Mouse (Mus musculus) limb, embryonic 10.5 days (tissue): ENCODE measurements at regions not wholly inside any gene's neighbourhood (a gene's known extent, or its start where the extent isn't known, plus 50 kb on each side); places are given as distances from the start of the nearest gene placed in this dataset.

Experiments
- DNase-seq: peaks from one replicate; pipeline ENCODE4 v3.0.0-alpha.2; 2017; ENCODE audit warnings: low spot score
- H3K27ac ChIP-seq: fragments of 300-500 bp; sonication (generic); 2 replicates; pipeline ENCODE4 v1.5.1; 2016; ENCODE audit warnings: mild to moderate bottlenecking
- H3K27me3 ChIP-seq: fragments of 300-500 bp; sonication (generic); 2 replicates; pipeline ENCODE4 v1.6.1; 2016; ENCODE audit warnings: low read depth, mild to moderate bottlenecking; ENCODE audit not compliant: poor library complexity, severe bottlenecking
- H3K36me3 ChIP-seq: fragments of 300-500 bp; sonication (generic); 2 replicates; pipeline ENCODE4 v1.6.1; 2016; ENCODE audit warnings: mild to moderate bottlenecking, moderate library complexity
- H3K4me1 ChIP-seq: fragments of 300-500 bp; sonication (generic); 2 replicates; pipeline ENCODE4 v1.6.1; 2016
- H3K4me3 ChIP-seq: fragments of 300-500 bp; sonication (generic); 2 replicates; pipeline ENCODE4 v1.5.1; 2016; ENCODE audit warnings: mild to moderate bottlenecking, moderate library complexity
- H3K9me3 ChIP-seq: fragments of 300-500 bp; sonication (generic); replicated peaks from 2 replicates; pipeline ENCODE4 v1.6.1; 2016; ENCODE audit warnings: mild to moderate bottlenecking
- WGBS: fragments of 180-500 bp; shearing (Covaris S2); methylation state at CpG from one replicate; pipeline ENCODE4 v1.1.7; 2016; 5-methylcytosine and 5-hydroxymethylcytosine counted together

GRCm38 (mm10) chr10:96921181-96921580 is 304.4 kb downstream of the Btg1 start:
- DNase-seq: no peak
- H3K27me3 ChIP-seq: no peaks in the 10 kb centered on the region
- H3K36me3 ChIP-seq: 0 out of 2 replicates have a peak, but pooled peaks cover 2% of the 10 kb centered on the region
- H3K4me3 ChIP-seq: no peak overlapping the region
- peaks cover 7% of the 10 kb centered on the region; the same call in 1 of the 2 replicates for H3K9me3 ChIP-seq
- 95% methylated on average over 1 of the region's 1 CpGs for WGBS
- H3K4me1 ChIP-seq: peaks cover 6% of the 10 kb centered on the region; the same call in 1 of the 2 replicates
- H3K27ac ChIP-seq: no peak overlapping the region

GRCm38 (mm10) chr10:96924266-96924672 is 307.5 kb downstream of the Btg1 start:
- WGBS: 71% methylated on average over 2 of the region's 2 CpGs
- H3K4me1 ChIP-seq: peaks cover 6% of the 10 kb centered on the region; the same call in 1 of the 2 replicates
- H3K27me3 ChIP-seq: no peaks in the 10 kb centered on the region
- H3K9me3 ChIP-seq: no peaks in the 10 kb centered on the region
- no peaks in the 10 kb centered on the region for H3K36me3 ChIP-seq
- no peak overlapping the region for H3K4me3 ChIP-seq
- H3K27ac ChIP-seq: no peak overlapping the region
- no peak for DNase-seq

GRCm38 (mm10) chr10:96924722-96925121 is 307.9 kb downstream of the Btg1 start:
- 76% methylated on average over 4 of the region's 4 CpGs for WGBS
- DNase-seq: no peak
- Histone ChIP-seq H3K4me3 (no peak overlapping the region), H3K27me3 (no peaks in the 10 kb centered on the region), H3K4me1 (peaks cover 6% of the 10 kb centered on the region; the same call in 1 of the 2 replicates), H3K36me3 (no peaks in the 10 kb centered on the region), H3K9me3 (no peaks in the 10 kb centered on the region), H3K27ac (no peak overlapping the region)

- 93% methylated on average over 2 of the region's 2 CpGs for WGBS
- no peaks in the 10 kb centered on the region for H3K9me3 ChIP-seq
- H3K4me3 ChIP-seq: no peak overlapping the region
- peaks cover 6% of the 10 kb centered on the region; the same call in 1 of the 2 replicates for H3K4me1 ChIP-seq
- no peaks in the 10 kb centered on the region for H3K36me3 ChIP-seq
- no peak for DNase-seq
- no peaks in the 10 kb centered on the region for H3K27me3 ChIP-seq
- H3K27ac ChIP-seq: no peak overlapping the region
Observed at GRCm38 (mm10) chr10:96925771-96926170, 309.0 kb downstream of the Btg1 start.

- no peaks in the 10 kb centered on the region for H3K27me3 ChIP-seq
- no peaks in the 10 kb centered on the region for H3K4me1 ChIP-seq
- 81% methylated on average over 4 of the region's 4 CpGs for WGBS
- no peaks in the 10 kb centered on the region for H3K36me3 ChIP-seq
- H3K4me3 ChIP-seq: no peak overlapping the region
- H3K27ac ChIP-seq: no peak overlapping the region
- no peaks in the 10 kb centered on the region for H3K9me3 ChIP-seq
- peak; percentile 55 for DNase-seq
Observed at GRCm38 (mm10) chr10:96934661-96935060, 317.9 kb downstream of the Btg1 start.

- no peak for DNase-seq
- Histone ChIP-seq H3K4me3 (no peak overlapping the region), H3K9me3 (no peaks in the 10 kb centered on the region), H3K27me3 (no peaks in the 10 kb centered on the region), H3K27ac (no peak overlapping the region), H3K4me1 (no peaks in the 10 kb centered on the region), H3K36me3 (no peaks in the 10 kb centered on the region)
- 91% methylated on average over 6 of the region's 6 CpGs for WGBS
Observed at GRCm38 (mm10) chr10:96940887-96941518, 324.2 kb downstream of the Btg1 start.

GRCm38 (mm10) chr10:96944229-96944628 is 327.4 kb downstream of the Btg1 start:
- no peaks in the 10 kb centered on the region for H3K9me3 ChIP-seq
- H3K27me3 ChIP-seq: no peaks in the 10 kb centered on the region
- no peak overlapping the region for H3K4me3 ChIP-seq
- no peaks in the 10 kb centered on the region for H3K4me1 ChIP-seq
- no peak overlapping the region for H3K27ac ChIP-seq
- 97% methylated on average over 7 of the region's 7 CpGs for WGBS
- no peaks in the 10 kb centered on the region for H3K36me3 ChIP-seq
- no peak for DNase-seq

GRCm38 (mm10) chr10:96947971-96948370 is 331.2 kb downstream of the Btg1 start:
- no peaks in the 10 kb centered on the region for H3K27me3 ChIP-seq
- no peaks in the 10 kb centered on the region for H3K4me1 ChIP-seq
- no peaks in the 10 kb centered on the region for H3K9me3 ChIP-seq
- 94% methylated on average over 3 of the region's 3 CpGs for WGBS
- no peak for DNase-seq
- no peak overlapping the region for H3K27ac ChIP-seq
- H3K4me3 ChIP-seq: no peak overlapping the region
- H3K36me3 ChIP-seq: no peaks in the 10 kb centered on the region

GRCm38 (mm10) chr10:96948871-96949270 is 332.1 kb downstream of the Btg1 start:
- 83% methylated on average over 2 of the region's 2 CpGs for WGBS
- no peaks in the 10 kb centered on the region for H3K9me3 ChIP-seq
- H3K27me3 ChIP-seq: no peaks in the 10 kb centered on the region
- H3K4me3 ChIP-seq: no peak overlapping the region
- DNase-seq: no peak
- no peaks in the 10 kb centered on the region for H3K36me3 ChIP-seq
- no peak overlapping the region for H3K27ac ChIP-seq
- H3K4me1 ChIP-seq: no peaks in the 10 kb centered on the region

- Histone ChIP-seq H3K27me3 (no peaks in the 10 kb centered on the region), H3K36me3 (no peaks in the 10 kb centered on the region), H3K9me3 (no peaks in the 10 kb centered on the region), H3K4me3 (no peak overlapping the region), H3K4me1 (peaks cover 13% of the 10 kb centered on the region), H3K27ac (no peak overlapping the region)
- peak; percentile 30 for DNase-seq
- WGBS: 30% methylated on average over 12 of the region's 12 CpGs
Observed at GRCm38 (mm10) chr10:96955036-96955775, 338.4 kb downstream of the Btg1 start.

GRCm38 (mm10) chr10:96955776-96956448 is 339.1 kb downstream of the Btg1 start:
- peaks cover 13% of the 10 kb centered on the region for H3K4me1 ChIP-seq
- H3K27me3 ChIP-seq: no peaks in the 10 kb centered on the region
- H3K36me3 ChIP-seq: no peaks in the 10 kb centered on the region
- 47% methylated on average over 16 of the region's 16 CpGs for WGBS
- H3K27ac ChIP-seq: no peak overlapping the region
- no peak overlapping the region for H3K4me3 ChIP-seq
- DNase-seq: no peak
- no peaks in the 10 kb centered on the region for H3K9me3 ChIP-seq

- Histone ChIP-seq H3K4me1 (peaks cover 13% of the 10 kb centered on the region), H3K27ac (no peak overlapping the region), H3K27me3 (no peaks in the 10 kb centered on the region), H3K36me3 (no peaks in the 10 kb centered on the region), H3K9me3 (no peaks in the 10 kb centered on the region), H3K4me3 (no peak overlapping the region)
- DNase-seq: no peak
- WGBS: 91% methylated on average over 5 of the region's 5 CpGs
Observed at GRCm38 (mm10) chr10:96956449-96956834, 339.6 kb downstream of the Btg1 start.

GRCm38 (mm10) chr10:96957019-96957418 is 340.2 kb downstream of the Btg1 start:
- no peak overlapping the region for H3K4me3 ChIP-seq
- H3K27me3 ChIP-seq: no peaks in the 10 kb centered on the region
- no peak overlapping the region for H3K27ac ChIP-seq
- H3K9me3 ChIP-seq: no peaks in the 10 kb centered on the region
- no peak for DNase-seq
- WGBS: 87% methylated on average over 2 of the region's 2 CpGs
- H3K36me3 ChIP-seq: no peaks in the 10 kb centered on the region
- H3K4me1 ChIP-seq: peaks cover 13% of the 10 kb centered on the region
